Mouse (Mus musculus) urinary bladder, adult 18-20 months (tissue): ENCODE measurements around the gene Rpl6.

Experiments used
- DNase-seq, 2 experiments: peaks; one replicate each; pipeline ENCODE4 v3.0.0; 2022; ENCODE audit warnings: low spot score in 2 of 2, mixed read lengths in 2 of 2

Gene Rpl6

GRCm38 (mm10) chr5:121204132-121205089 is at the start of gene Rpl6:
Gene Rpl6, plus strand, starts transcription at chr5:121204481.
- DNase-seq, result peak; percentile 59 to 72

- DNase-seq, result no peak
Observed at GRCm38 (mm10) chr5:121156121-121156520, 48.2 kb upstream of the Rpl6 start.

GRCm38 (mm10) chr5:121157017-121157416 is 47.3 kb upstream of the Rpl6 start:
- no peak for DNase-seq

- DNase-seq, result no peak
Observed at GRCm38 (mm10) chr5:121157489-121157888, 46.8 kb upstream of the Rpl6 start.

GRCm38 (mm10) chr5:121158966-121159365 is 45.3 kb upstream of the Rpl6 start:
- no peak for DNase-seq

GRCm38 (mm10) chr5:121162285-121162684 is 42.0 kb upstream of the Rpl6 start:
- no peak for DNase-seq

- DNase-seq, result no peak
Observed at GRCm38 (mm10) chr5:121162923-121163322, 41.4 kb upstream of the Rpl6 start.

GRCm38 (mm10) chr5:121166884-121167283 is 37.4 kb upstream of the Rpl6 start:
- no peak for DNase-seq

GRCm38 (mm10) chr5:121169588-121169987 is 34.7 kb upstream of the Rpl6 start:
- no peak for DNase-seq

GRCm38 (mm10) chr5:121172835-121173234 is 31.4 kb upstream of the Rpl6 start:
- no peak for DNase-seq

- DNase-seq, result no peak
Observed at GRCm38 (mm10) chr5:121179077-121179857, 25.0 kb upstream of the Rpl6 start.

- no peak for DNase-seq
Observed at GRCm38 (mm10) chr5:121183269-121183668, 21.0 kb upstream of the Rpl6 start.

GRCm38 (mm10) chr5:121184375-121184774 is 19.9 kb upstream of the Rpl6 start:
- DNase-seq, result no peak

GRCm38 (mm10) chr5:121184945-121185551 is 19.2 kb upstream of the Rpl6 start:
- no peak for DNase-seq

GRCm38 (mm10) chr5:121187580-121188001 is 16.7 kb upstream of the Rpl6 start:
- DNase-seq, result no peak

- no peak for DNase-seq
Observed at GRCm38 (mm10) chr5:121188265-121188664, 16.0 kb upstream of the Rpl6 start.

- no peak for DNase-seq
Observed at GRCm38 (mm10) chr5:121189182-121189581, 15.1 kb upstream of the Rpl6 start.

- DNase-seq, result no peak
Observed at GRCm38 (mm10) chr5:121190210-121190835, 14.0 kb upstream of the Rpl6 start.

GRCm38 (mm10) chr5:121190836-121191583 is 13.3 kb upstream of the Rpl6 start, which contains the start of gene Ptpn11:
Gene Ptpn11, minus strand, starts transcription at chr5:121191397.
- peak; percentile 73 to 75 for DNase-seq

GRCm38 (mm10) chr5:121191584-121191906 is 12.7 kb upstream of the Rpl6 start:
- DNase-seq, result no peak

- no peak for DNase-seq
Observed at GRCm38 (mm10) chr5:121194173-121194572, 10.1 kb upstream of the Rpl6 start.
